Mouse (Mus musculus): ENCODE results near the gene Arsk.

Arsk gene

DNA sequence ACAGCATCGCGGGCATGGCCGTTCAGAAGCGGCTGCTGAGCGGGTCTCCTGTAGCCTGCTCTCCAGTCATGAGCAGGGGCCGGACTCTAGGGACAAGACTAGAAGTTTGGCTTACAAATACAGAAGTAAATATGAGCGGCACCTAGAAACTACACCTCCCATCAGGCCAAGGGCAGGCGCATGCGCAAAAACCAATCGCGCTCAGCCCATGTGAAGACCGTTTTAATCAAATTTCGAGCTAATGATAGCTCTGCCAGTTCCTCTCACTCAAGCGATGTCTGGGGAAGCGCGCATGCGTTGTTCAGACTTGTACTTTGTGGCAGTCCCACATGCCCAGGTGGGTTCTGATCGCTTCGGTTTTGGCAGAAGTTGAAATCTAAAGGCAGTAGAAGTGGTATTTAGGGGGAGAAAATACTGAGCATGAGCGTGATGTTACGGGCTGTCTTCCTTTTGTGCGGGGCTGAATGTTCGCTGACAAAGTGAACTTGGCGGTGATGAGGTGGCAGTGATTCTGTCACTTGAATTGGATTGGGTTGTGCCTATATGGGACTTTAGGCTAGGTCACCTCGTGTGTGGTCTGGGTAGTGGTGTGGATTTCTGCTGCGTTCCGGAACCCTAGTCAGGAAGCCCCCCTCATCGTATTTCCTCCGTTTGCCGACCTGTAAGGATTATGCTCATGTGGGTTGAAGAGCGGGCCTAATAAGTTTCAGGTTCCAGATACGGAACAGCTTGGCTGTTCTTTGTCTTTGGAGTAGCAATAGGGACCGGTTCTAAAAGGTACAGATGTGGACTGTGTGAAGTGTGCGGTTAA lies at the start of gene Arsk, which contains the start of gene Ttc37:
Gene Arsk (minus strand): TSS at position 168 of the 811 bp plus-strand sequence.
Gene Ttc37 (plus strand): TSS at position 242 of the 811 bp plus-strand sequence.
- peak; percentile 95 to 96 for DNase-seq

DNA sequence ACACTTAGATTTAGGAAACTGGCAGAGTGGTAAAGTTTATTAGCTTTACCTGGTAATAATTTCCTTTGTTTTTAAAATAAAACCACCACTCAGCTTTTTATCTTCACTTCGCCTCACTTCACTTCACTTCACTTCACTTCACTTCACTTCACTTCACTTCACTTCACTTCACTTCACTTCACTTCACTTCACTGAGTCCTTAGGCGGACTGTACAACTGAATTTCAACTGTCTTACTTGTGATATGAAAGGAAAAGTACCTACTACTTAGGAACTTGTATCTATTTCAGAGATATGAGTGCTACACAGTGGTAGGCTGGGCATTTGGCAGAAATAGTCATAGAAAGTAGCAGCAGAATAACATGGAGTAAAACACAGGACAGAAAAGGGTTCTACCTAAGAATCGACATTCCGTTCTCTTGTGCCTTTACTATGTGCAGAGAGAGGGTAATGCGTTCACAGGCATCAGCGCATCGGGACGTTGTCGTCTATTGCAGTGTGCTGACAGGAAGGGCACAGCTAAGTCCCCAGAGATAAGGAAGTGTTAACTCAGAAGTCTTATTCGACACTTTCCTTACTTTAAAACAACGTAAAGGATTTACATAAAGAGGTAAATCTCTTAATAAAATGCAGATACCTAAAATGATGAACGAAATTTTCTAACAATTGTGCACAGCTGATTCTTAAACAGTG lies 42.8 kb upstream of the Arsk start:
- peak in 1 of 2 experiments; percentile 7 for DNase-seq

DNA sequence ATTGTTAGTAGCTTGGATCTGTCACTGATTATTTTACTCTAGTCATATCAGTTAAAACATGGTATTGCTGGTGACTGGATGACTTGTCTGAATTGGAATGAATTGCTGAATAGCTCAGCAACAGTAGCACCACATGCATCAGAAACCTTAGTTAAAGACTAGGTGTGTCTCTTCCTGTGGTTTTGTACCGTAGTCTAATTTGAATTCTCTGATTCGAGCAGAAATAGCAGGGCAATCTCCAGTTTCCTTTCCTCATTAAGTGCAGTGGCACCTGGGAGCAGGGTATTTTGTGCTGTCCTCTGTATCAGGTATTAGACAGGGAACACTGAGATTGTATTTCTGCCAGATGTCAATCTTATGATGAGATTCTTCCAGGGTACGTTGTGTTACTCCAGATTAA lies 40.4 kb upstream of the Arsk start:
- DNase-seq: no peak

DNA sequence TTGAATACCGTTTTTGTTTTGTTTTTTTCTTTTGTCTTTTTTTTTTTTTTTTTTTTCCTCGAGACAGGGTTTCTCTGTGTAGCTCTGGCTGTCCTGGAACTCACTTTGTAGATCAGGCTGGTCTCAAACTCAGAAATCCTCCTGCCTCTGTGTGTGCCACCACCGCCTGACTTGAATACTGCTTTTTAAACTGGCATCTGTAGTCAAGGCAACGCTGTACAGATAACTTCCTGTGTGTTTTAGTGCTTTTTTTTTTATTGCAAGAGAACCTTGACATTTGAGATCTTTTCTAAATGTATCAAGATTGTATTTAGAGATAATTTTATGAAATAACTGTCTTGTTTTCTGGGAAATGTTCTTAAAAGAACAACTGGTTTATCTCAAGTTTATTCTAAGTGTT lies 34.0 kb upstream of the Arsk start:
- no peak for DNase-seq

DNA sequence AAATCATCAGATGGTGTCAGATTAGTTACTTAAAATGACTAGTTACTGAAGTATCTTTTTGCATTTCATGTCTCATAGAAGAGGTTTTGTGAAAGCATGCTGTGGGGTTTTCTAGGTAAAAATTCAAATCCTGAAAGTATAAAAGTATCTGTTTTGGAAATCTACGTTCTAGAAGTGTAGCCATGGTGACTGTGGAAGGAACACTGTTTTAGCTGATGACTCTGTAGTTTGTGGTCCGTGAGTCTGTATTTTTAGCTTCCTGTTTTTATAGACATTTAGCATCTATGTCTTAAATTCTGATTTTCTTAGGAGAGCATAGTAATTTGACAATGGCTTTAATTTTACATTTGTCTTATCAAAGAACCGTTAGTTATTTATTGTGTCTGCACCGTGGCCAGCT lies 30.3 kb upstream of the Arsk start:
- DNase-seq: no peak

DNA sequence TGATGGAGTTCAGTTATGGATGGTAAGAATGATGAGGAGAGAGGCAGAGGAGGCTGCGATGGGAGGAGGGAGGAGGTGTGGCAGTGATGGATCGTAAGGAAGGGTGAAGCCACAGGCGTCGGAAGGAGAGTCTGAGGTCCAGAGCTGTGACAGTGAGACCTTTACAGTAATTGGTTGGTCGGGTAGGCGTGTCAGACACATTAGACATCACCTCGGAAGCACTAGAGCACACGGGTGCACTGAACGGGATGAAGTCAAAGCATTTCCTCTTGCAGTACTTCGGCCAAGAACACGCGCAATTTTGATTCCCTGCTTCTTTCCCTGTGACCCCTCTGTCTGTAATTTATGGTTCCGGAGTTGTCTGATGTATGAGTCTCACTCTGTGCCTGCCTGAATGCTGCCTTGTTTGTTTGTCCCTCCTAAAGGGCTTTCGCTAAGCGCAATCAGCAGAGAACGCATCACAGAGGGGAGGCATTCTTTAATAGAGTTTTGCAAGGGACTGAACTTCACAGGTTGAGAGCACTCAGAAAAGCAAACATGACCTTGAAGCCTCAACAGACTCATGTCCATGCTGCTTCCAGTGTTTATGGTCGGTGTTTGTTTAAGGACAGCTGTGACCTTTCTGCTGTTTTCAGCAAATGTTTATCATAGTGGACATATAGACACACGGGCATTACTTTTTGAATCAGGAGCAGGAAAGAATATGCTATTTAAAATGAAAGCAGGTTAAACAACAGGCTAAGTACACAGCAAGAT lies 10.8 kb upstream of the Arsk start:
- DNase-seq: no peak

DNA sequence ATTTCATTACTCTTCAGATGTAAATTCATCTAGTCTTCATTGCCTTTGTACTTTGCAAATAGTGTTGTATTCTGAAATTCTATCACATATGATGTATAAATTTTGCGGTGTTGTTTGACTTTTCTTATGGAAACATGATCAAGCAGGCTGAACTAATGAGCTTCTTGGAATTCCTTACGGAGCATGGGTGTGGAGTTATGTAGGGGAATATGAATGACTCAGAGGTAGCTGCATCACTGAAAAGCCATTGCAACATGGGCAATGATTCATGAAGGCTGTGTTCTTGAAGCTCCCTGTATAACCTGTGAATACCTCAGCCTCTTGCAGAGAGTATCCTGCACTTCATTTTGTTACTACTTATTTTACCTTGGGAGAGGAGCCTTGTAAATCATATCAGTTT lies 3.5 kb upstream of the Arsk start:
- no peak for DNase-seq

DNA sequence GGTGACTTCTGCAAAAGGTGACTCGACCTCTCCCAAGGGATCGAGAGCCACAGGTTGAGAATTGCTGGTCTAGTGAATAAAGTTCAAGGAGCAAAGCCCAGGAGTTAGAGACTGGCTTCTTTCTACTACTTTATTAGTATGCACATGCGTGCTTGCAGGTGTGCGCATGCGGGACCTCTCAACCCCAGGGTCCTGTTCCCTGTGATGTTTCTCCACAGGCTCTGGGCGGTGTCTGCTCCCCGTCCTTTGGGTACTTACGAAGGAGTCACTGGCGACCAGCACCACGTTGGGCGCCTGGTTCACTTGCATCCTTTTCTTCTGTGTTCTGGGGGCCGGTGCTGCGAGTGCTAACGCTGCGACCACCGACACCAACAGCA lies 356 bp downstream of the Arsk start:
- DNase-seq: peak; percentile 55 to 57

DNA sequence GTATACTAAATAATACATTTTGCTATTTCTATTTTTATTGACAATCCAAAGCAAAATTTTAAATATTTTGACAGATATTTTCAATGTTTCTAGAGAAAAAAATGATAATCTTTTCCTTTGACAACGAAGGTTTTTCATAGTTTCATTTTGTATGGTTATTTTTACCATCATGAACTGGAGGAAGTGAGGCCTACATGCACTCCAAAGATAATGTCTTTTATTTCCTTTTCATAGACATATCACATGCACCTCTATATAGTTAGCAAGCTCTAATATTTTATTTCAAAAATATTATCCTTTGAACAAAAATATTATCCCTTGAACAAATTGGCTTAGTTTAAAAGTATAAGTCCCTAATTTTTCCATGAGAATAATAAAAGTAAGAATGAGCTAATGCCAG lies 24.1 kb downstream of the Arsk start:
- no peak for DNase-seq

DNA sequence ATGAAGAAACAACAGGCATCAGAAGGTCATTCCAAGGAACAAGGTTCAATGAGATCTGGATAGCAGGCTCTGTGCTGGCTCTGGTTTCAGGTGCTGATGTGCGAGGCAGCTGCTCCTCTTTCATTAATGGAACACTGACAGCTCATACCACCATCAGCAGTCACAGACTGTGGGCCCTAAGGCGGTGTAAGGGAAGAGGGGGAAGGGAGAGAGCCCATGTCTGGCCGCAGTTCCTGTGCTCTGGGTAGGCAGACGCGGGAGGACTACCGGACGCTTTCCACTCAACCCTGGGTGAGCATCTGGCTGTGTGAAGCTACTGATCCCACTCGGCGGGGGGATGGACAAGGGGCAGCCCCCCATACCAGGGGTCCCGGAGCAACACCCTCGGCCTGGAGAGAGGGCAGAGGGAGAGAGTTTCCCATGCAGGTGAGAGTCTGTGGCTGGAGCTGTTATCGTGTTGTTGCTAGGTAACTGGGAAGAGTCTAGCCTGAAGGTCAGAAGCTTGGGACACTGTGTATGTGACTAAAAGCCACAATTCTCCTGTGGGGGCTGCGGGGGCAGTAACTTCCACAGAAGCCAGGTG lies 34.0 kb downstream of the Arsk start:
- no peak for DNase-seq

DNA sequence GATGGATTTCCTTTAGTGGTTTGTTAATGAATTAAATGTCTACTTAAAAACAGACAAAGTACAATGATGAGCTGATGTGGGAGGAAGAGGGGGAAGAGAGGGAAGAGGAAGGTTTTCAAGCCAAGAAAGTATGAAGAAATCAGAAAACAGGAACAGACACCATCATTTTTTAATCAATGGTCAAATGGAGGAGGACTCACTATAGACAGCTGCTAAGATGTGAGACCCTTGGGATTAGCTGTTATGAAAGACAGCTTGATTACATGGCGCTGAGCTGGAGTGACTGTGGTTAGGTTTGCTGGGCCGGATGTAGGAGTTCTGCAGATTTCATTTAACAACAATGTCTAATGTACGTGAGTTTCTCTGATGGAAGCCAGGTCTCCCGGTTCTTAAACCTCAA lies 34.9 kb downstream of the Arsk start:
- no peak for DNase-seq

DNA sequence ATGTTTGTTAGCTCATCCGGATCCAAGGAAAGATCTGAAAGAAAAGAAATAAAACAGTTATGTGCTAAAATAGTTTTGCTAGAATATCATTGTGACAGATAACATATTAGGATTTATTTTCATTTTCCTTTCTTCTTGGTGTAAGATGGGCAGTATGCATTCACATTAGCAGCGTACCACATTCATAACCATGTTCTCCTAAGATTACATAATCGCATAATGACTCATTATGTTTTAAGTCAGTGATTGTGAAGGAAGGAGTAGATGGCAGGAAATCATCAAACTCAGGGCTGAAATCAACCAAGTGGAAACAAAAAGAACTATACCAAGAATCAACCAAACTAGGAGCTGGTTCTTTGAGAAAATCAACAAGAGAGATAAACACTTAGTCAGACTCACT lies 35.9 kb downstream of the Arsk start:
- no peak for DNase-seq

DNA sequence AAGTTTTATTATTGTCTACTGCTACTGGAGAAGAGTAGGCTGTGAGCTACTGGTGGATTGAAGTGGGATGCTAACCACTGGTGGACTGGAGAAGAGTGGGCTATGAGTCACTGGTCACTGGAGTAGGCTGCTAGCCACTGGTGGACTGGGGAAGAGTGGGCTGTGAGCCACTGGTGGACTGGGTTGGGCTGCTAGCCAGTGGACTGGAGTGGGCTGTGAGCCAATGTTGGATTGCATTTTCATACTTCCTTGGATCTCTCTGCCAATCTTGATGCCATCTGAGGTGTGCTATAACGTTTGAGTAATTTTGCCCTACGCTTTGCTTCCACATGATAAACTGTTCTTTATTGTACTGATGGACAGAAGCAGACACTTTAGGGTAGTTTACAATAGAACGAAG lies 36.3 kb downstream of the Arsk start:
- no peak for DNase-seq

DNA sequence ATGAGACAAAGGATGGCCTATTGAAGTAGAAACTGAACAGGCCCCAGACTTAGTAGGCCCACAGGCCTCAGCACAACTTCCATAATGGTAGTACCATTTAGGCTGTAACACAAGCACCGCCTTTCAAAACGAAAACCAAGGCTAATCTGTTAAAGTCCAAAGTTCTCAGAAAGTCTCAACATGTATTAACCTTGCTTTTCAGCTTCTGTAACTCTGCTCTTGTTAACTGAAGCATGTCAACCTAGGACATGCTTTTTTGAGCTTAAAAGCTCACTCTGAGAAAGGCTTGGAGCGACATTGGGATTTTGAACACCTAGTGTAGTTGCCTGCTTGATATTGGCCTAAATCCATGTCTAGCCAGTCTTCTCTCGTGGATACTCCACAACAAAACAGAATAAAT lies 38.9 kb downstream of the Arsk start:
- DNase-seq: no peak

DNA sequence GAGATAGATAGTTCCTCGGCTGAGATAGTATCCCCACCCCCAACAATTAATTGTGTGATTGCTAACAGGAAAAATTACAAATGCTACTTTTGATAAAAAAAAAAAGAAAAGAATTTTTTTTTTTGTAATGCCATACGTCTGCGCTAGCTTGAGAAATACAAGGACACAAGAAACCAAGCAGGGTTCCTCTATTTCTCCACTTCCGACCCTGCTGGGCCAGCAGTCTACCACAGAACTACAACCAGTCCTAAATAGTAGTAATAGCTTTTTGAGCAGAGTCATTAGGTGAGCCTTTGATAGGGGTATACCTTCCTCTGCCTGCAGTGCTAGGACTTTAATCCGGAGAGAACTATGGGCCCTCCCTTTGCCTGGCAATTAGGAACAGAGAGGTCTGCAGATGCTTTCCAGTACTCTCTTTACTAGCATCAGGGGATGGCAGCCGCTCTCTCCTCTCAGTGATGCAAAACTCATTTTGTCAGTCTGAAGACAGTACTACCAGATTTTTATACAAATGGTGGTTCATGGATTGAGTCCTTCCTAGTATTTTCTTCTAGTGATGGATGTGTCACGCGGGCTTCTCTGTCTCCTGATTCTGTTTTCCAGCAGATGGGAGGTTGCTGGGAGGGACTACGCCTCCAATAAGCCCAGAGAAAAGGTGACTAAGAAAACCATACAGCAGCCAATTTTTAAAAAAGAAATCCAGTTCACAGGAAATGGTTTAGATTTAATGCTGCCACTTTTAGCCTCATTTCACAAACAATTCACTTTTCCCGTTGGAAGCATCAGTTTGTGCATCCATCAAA lies 41.0 kb downstream of the Arsk start:
- no peak for DNase-seq

DNA sequence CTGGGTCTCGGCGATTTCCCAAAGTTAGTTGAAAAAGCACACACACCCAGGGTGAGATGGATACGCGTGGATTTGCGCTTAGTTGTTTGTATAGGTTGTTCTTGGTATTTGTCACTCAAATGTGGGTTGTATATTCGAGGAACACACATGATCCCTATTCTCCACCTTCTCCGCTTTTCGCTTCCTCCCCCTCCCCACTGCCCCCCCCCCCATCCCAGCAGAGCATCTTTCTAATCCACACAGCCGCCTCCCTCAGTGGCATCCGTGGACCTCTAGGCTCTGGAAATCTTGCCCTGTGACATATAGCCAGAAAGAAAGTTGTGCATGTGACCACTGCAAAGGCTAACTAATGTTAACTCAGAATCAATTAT lies 41.6 kb downstream of the Arsk start, which contains the start of gene Gpr150:
Gene Gpr150 (minus strand): TSS at position 101 of the 371 bp plus-strand sequence.
- no peak for DNase-seq

DNA sequence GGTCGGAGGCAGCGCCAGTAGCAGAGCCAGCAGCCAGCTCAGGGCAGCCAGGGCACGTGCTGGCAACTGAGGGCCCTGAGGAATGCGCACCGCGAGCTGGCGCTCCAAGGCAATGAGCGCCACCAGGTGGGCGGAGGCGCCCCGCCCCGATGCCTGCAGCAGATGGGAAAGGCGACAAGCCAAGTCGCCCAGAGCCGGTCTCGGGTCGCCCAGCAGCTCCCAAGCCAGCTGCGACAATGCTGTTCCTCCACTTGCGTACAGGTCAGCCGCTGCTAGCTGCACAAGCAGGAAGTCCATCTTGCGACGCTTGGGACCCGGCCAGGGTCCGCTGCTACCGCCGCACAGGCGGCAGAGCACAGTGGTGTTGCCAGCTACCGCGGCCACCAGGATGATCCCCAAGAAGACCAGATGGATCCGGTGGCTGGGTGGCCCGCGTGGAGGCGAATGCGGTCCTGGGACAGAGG lies 42.2 kb downstream of the Arsk start:
- peak; percentile 55 to 67 for DNase-seq

DNA sequence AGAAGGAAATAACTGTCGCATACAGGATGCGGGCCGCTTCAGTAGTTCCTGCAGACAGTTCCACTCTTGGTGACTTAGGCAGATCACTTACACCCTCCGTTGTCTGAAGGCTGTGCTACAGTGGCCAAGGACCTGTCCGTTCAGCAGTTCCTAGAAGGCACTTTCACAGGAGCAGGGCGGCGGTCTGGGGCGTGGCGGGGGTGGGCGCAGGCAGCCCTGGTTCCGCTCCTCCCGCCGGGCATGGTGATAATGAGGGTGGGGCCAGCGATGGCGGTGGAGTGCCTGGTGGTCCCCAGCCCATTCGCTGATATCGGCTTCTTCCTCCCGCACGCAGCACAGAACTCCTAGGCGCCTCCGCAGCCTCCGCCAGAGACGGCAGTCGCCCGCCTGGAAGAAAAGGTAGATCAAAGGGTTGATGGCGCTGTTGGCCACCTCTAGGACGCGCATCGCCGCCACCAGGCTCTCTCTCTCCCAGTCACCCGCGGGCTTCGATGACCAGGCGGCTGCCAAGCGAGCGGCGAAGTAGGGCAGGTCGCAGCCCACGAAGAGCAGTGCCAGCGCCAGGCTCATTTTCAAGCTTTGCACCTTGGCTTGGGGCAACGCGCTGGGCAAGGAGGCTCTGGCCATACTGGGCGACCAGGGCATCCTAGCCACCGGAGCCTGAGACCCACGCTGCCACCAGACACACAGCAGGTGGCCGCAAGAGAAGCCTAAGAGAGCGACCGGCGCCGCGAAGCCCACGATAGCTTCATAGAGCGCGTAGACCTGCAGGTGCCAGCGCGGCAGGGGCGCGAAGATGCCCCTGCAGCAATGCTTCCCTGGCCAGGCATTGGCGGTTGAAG lies 42.8 kb downstream of the Arsk start:
- DNase-seq: peak; percentile 4 to 7

DNA sequence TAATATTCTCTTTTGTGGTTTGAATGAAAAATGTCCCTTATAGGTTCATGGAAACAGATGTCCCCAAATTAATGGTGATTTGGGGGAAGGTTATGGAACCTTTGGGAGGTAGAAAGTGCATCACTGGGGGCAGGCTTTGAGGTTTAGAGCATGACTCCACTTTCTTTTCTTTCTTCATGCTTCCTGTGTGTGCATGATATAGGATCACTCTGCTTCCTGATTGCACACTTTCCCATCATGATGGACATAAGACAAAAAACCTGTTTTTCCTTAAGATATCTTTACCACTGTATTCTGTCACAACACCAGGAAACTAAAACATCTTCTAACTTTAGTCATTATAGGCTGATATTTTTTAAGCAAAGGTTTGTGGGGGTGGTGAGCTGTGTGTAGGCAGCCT lies 53.5 kb downstream of the Arsk start:
- DNase-seq: no peak

DNA sequence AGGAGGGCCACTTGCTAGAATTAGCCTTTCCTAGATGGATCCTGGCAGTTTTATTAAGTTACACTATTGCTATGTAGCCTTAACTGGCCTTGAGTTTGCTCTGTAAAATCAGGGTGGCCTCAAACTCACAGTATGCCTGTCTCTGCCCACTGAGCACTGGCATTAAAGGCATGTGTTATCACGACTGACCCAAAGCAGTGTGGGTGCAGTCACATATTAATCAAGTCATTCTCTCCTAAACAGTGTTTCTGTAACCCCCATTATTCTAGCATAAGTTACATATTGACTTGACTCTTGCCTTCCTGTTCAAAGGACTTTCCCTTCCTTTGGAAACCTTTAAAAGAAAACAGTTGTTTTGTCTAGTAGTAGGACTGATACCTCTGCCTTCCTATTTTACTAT lies 56.0 kb downstream of the Arsk start:
- DNase-seq: no peak

DNA sequence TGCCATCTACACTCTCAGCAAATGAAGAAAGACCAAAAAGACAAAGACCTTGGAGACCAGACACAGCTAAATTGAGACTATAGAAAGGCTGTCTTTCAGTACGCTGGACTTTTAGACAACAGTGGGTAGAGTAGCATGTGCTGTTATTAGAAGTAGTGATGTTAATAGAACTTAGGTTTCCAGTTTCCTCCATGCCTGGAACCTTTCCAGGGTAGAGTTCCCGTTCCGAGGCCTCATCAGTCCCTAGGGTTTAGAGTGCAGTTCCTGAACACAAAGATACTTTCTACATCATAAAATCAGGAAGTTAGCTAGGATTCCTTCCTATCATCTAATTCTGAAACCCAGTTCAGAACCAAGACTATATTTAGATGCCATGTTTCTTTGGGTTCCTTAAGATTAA lies 73.9 kb downstream of the Arsk start:
- no peak for DNase-seq

Data from lung, adult 18-20 months (tissue).